Comparison of ENCODE assay signal across 8 mouse cellular contexts in the genomic region with DNA sequence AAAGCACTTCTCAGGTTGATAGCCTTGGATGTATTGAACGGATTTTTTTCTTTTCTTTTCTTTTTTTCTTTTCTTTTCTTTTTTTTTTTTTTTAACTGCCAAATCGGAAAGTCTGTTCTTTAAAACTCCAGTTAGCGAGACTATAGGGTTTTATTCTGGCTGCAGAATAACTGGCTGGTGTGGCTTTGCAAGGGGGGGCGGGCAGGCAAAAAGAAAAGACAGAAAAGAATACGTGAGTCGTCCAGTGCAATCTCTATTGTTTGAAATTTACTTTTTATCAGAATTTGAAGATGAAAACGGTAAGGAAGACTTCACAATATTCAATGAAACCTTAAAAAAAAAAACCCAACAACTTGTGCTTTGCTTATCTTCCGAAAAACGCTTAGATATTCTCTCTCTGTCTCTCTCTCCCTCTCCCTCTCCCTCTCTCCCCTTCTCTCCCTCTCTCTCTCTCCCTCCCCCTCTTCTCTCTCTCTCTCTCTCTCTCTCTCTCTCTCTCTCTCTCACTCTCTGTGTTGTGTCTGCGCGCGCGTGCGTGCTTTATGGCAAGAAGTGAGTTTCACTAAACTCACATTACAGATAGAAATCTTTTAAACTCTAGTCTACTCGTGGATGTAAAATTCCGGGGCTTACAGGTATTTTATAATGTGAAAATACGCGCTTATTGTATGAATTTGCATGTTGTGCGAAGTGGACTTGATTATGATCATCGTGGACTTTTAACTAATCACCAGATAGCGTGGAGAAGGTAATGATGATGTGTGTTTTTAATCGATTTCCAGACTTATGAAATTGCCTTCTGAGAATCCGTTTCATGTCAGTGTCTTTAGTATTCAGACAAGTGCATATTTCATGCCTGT. TPM values are rescaled to one million over a fixed set of nuclear protein-coding genes. Genes with fewer than 3 reads are reported as not detected.
A peak's percentile ranks its signal among the peaks of the same experiment; 100 is the strongest.
DNase-seq lines count a peak whose midpoint lies in the region; ATAC-seq and TF ChIP-seq lines count a peak whose summit lies in the region.

A gene (plus strand): TSS at position 470 of the 860 bp plus-strand sequence.

- H3K27me3 ChIP-seq in liver, embryonic 16.5 days (ENCODE audit: control insufficient read depth, insufficient read depth, low read depth, low read length) = no peaks in the 10 kb centered on the region

- under 1% methylated on average over 23 of the region's 23 CpGs for WGBS in liver, embryonic 16.5 days (ENCODE audit: insufficient replicate concordance)

- no peaks in the 10 kb centered on the region for H3K9me3 ChIP-seq in liver, embryonic 16.5 days (replicated peaks; ENCODE audit: control insufficient read depth, low read length)

- H3K4me3 ChIP-seq in left cerebral cortex, adult 2 months = peak within 1 kb of the TSS; percentile 47
- H3K4me3 ChIP-seq in embryonic fibroblast, embryonic 13.5 days (ENCODE audit: insufficient read depth, low read length) = peak within 1 kb of the TSS; percentile 75
- peak within 1 kb of the TSS; percentile 69 for H3K4me3 ChIP-seq in liver, embryonic 16.5 days (ENCODE audit: low read depth, low read length)

- H3K9ac ChIP-seq in liver, embryonic 16.5 days (ENCODE audit: low read depth, low read length) = peak within 1 kb of the TSS; percentile 49

- no peak for TF ChIP-seq CTCF in left cerebral cortex, adult 2 months (IDR thresholded peaks at IDR 0.05)
- no peak for TF ChIP-seq CTCF in embryonic fibroblast, embryonic 13.5 days (IDR thresholded peaks at IDR 0.05; ENCODE audit: borderline replicate concordance, insufficient read depth, low read length)

- no peaks in the 10 kb centered on the region for H3K4me1 ChIP-seq in embryonic fibroblast, embryonic 13.5 days (ENCODE audit: control insufficient read depth, insufficient read depth, low read length)
- H3K4me1 ChIP-seq in liver, embryonic 16.5 days (ENCODE audit: control insufficient read depth, low read depth, low read length) = peaks cover 8% of the 10 kb centered on the region

- DNase-seq in left cerebral cortex, adult 2 months (ENCODE audit: extremely low spot score in 1 of 2, low spot score in 2 of 2) = no peak
- DNase-seq in left cerebral cortex, postnatal 10 days (ENCODE audit: extremely low spot score in 1 of 2, low spot score in 2 of 2) = no peak
- peak; percentile 33 for DNase-seq in T-cell, adult 2 months (ENCODE audit: low spot score)
- DNase-seq in induced T-regulatory cell, adult 2 months (ENCODE audit: low read depth) = peak; percentile 79
- peak; percentile 45 for DNase-seq in retina, embryonic 14.5 days (ENCODE audit: low spot score)
- no peak for DNase-seq in ovary, postnatal 10 days (ENCODE audit: low spot score)

- no peaks in the 10 kb centered on the region for H3K36me3 ChIP-seq in liver, embryonic 16.5 days (ENCODE audit: control insufficient read depth, insufficient read depth)

- H3K4me2 ChIP-seq in liver, embryonic 16.5 days (ENCODE audit: low read depth, low read length) = peak within 1 kb of the TSS; percentile 92

- ATAC-seq in liver, embryonic 16.5 days (ENCODE audit: low read depth) = no peak

- intact Hi-C loops in left cerebral cortex, adult 2 months (cut with DNase I) = loop anchor here (5.0 kb wide), 1 partner anchor 650 kb away; no protein-coding TSS in a partner anchor
- intact Hi-C loops in left cerebral cortex, postnatal 10 days (cut with DNase I) = loop anchor here (2.0 to 5.0 kb wide), 2 partner anchors 503 to 650 kb away; no protein-coding TSS in a partner anchor

- peak within 1 kb of the TSS; percentile 81 for H3K27ac ChIP-seq in left cerebral cortex, adult 2 months
- H3K27ac ChIP-seq in embryonic fibroblast, embryonic 13.5 days (ENCODE audit: insufficient read depth, low read length) = peak within 1 kb of the TSS; percentile 89
- peak within 1 kb of the TSS; percentile 66 for H3K27ac ChIP-seq in liver, embryonic 16.5 days (ENCODE audit: low read length)

- no peak for TF ChIP-seq POLR2A in embryonic fibroblast, embryonic 13.5 days (IDR thresholded peaks at IDR 0.05; ENCODE audit: low read depth, low read length)

RNA-seq across cellular contexts. Expression of the gene that starts here (rescaled TPM):
- total RNA-seq in left cerebral cortex, adult 2 months (2021) = 1 to 10 TPM; 3.9 to 4.6 TPM
- total RNA-seq in left cerebral cortex, postnatal 10 days (2021) = 1 to 10 TPM; 2.7 to 4.3 TPM
- 27.4 and 29.4 TPM in 2 replicates for polyA plus RNA-seq in embryonic fibroblast, embryonic 13.5 days (2011; ENCODE audit: insufficient read length, low read depth, missing spikeins)
- 0.25 and 0.27 TPM in 2 replicates for polyA plus RNA-seq in liver, embryonic 16.5 days (2015; fragmentation: Nextera tagmentation; extraction: Ambion mirVana)

Comparison
In these comparisons a context has a peak if more than half of its experiments do, and no peak if none do; other contexts are left out.
1. RNA of the gene that starts here (polyA plus RNA-seq): 27.4 to 29.4 TPM in embryonic fibroblast, embryonic 13.5 days; 0.25 to 0.27 TPM in liver, embryonic 16.5 days; every median in the first group is over 10 times any median in the second.
2. DNase-seq: peak in T-cell, adult 2 months (single experiment), induced T-regulatory cell, adult 2 months (single experiment) and retina, embryonic 14.5 days (single experiment); none in left cerebral cortex, adult 2 months (0 of 2), left cerebral cortex, postnatal 10 days (0 of 2) and ovary, postnatal 10 days (single experiment).
3. Peak in every context shown above with its lines, with median percentiles within 50 percentile points of each other: H3K27ac ChIP-seq and H3K4me3 ChIP-seq.